Mouse (Mus musculus) midbrain, embryonic 11.5 days (tissue): Measurements from ENCODE around the gene Mrm1. TPM values are rescaled to one million over a fixed set of nuclear protein-coding genes. Genes with fewer than 3 reads are reported as not detected.
A peak's percentile ranks its signal among the peaks of the same experiment; 100 is the strongest.

ENCODE experiments used
- ATAC-seq: fragments of 200-750 bp; cut with Nextera tagmentation; 2 replicates; pipeline ENCODE4 v1.8.0; 2017; ENCODE audit warnings: moderate TSS enrichment, moderate library complexity; ENCODE audit not compliant: low FRiP score
- DNase-seq: peaks from one replicate; pipeline ENCODE4 v3.0.0; 2015; ENCODE audit warnings: low spot score; ENCODE audit errors: missing footprints
- H3K27ac ChIP-seq: fragments of 300-500 bp; sonication (generic); 2 replicates; pipeline ENCODE4 v1.5.1; 2014; ENCODE audit warnings: low read depth, low read length
- H3K27me3 ChIP-seq: fragments of 300-500 bp; sonication (generic); 2 replicates; pipeline ENCODE4 v1.6.1; 2014; ENCODE audit warnings: mild to moderate bottlenecking, low read length, moderate library complexity, mixed read lengths; ENCODE audit not compliant: control insufficient read depth, insufficient read depth
- H3K36me3 ChIP-seq: fragments of 300-500 bp; sonication (generic); 2 replicates; pipeline ENCODE4 v1.6.1; 2014; ENCODE audit warnings: mild to moderate bottlenecking, low read length, moderate library complexity, mixed read lengths; ENCODE audit not compliant: control insufficient read depth, insufficient read depth
- H3K4me1 ChIP-seq: fragments of 300-500 bp; sonication (generic); 2 replicates; pipeline ENCODE4 v1.6.1; 2014; ENCODE audit warnings: low read length; ENCODE audit not compliant: control insufficient read depth, insufficient read depth
- H3K4me2 ChIP-seq: fragments of 300-500 bp; sonication (generic); 2 replicates; pipeline ENCODE4 v1.6.1; 2014; ENCODE audit warnings: mild to moderate bottlenecking, moderate library complexity
- H3K4me3 ChIP-seq: fragments of 300-500 bp; sonication (generic); 2 replicates; pipeline ENCODE4 v1.5.1; 2014; ENCODE audit warnings: low read depth, low read length
- H3K9ac ChIP-seq: fragments of 300-500 bp; sonication (generic); 2 replicates; pipeline ENCODE4 v1.6.1; 2014; ENCODE audit warnings: low read length
- H3K9me3 ChIP-seq: fragments of 300-500 bp; sonication (generic); 2 replicates; pipeline ENCODE4 v1.6.1; 2016; ENCODE audit warnings: low read length; ENCODE audit not compliant: control insufficient read depth
- WGBS: fragments of 180-500 bp; shearing (Covaris S2); extraction: QIAGEN DNeasy Blood & Tissue Kit; methylation state at CpG from one replicate; pipeline ENCODE4 v1.1.7; 2014; 5-methylcytosine and 5-hydroxymethylcytosine counted together
- polyA plus RNA-seq: library from polyadenylated mRNA; unstranded; fragments of >200 nt; fragmentation: Nextera tagmentation; extraction: Ambion mirVana; gene quantifications from 2 replicates; pipeline ENCODE4 v1.2.1, GENCODE M21; 2014

The Mrm1 gene
- polyA plus RNA-seq, 1 experiment from 2014 or later, result 11.4 TPM

GRCm38 (mm10) chr11:84793545-84793944 is 25.8 kb downstream of the Mrm1 start:
- no peak for ATAC-seq
- Histone ChIP-seq H3K9ac (no peak overlapping the region), H3K4me1 (peaks cover 7% of the 10 kb centered on the region; the same call in 1 of the 2 replicates), H3K4me2 (no peak overlapping the region), H3K36me3 (no peaks in the 10 kb centered on the region), H3K27ac (no peak overlapping the region), H3K27me3 (no peaks in the 10 kb centered on the region; the same call in 1 of the 2 replicates), H3K9me3 (no peaks in the 10 kb centered on the region), H3K4me3 (no peak overlapping the region)
- no peak for DNase-seq

- no peak for ATAC-seq
- no peaks in the 10 kb centered on the region for H3K36me3 ChIP-seq
- no peak overlapping the region for H3K9ac ChIP-seq
- peaks cover 3% of the 10 kb centered on the region; the same call in 1 of the 2 replicates for H3K4me1 ChIP-seq
- H3K9me3 ChIP-seq, result no peaks in the 10 kb centered on the region
- WGBS, result 66% methylated on average over 6 of the region's 6 CpGs
- no peak for DNase-seq
- no peak overlapping the region for H3K4me2 ChIP-seq
- no peak overlapping the region for H3K4me3 ChIP-seq
- no peak overlapping the region for H3K27ac ChIP-seq
- no peaks in the 10 kb centered on the region; the same call in 1 of the 2 replicates for H3K27me3 ChIP-seq
Measured at GRCm38 (mm10) chr11:84790383-84790782, 28.9 kb downstream of the Mrm1 start.

GRCm38 (mm10) chr11:84780143-84780870 is 39.0 kb downstream of the Mrm1 start:
- Histone ChIP-seq H3K27ac (no peak overlapping the region), H3K9ac (no peak overlapping the region), H3K4me3 (no peak overlapping the region), H3K4me2 (peak overlapping the region; percentile 16; the same call in 1 of the 2 replicates), H3K9me3 (no peaks in the 10 kb centered on the region), H3K4me1 (peaks cover 10% of the 10 kb centered on the region), H3K36me3 (no peaks in the 10 kb centered on the region), H3K27me3 (peaks cover 6% of the 10 kb centered on the region; the same call in 1 of the 2 replicates)
- ATAC-seq (no peak), DNase-seq (no peak)
- WGBS, result 2% methylated on average over 19 of the region's 19 CpGs

GRCm38 (mm10) chr11:84775560-84775959 is 43.8 kb downstream of the Mrm1 start:
- ATAC-seq, result peak; percentile 54; the same call in 1 of the 2 replicates
- H3K4me3 ChIP-seq, result no peak overlapping the region
- H3K9ac ChIP-seq, result no peak overlapping the region
- peaks cover 22% of the 10 kb centered on the region for H3K4me1 ChIP-seq
- no peaks in the 10 kb centered on the region for H3K36me3 ChIP-seq
- no peak for DNase-seq
- no peak overlapping the region; the same call in 1 of the 2 replicates for H3K27ac ChIP-seq
- no peak overlapping the region for H3K4me2 ChIP-seq
- WGBS, result 1% methylated on average over 4 of the region's 4 CpGs
- H3K9me3 ChIP-seq, result no peaks in the 10 kb centered on the region
- H3K27me3 ChIP-seq, result peaks cover 4% of the 10 kb centered on the region; the same call in 1 of the 2 replicates

- H3K27ac ChIP-seq, result peak overlapping the region; percentile 27; the same call in 1 of the 2 replicates
- H3K4me3 ChIP-seq, result no peak overlapping the region
- H3K36me3 ChIP-seq, result no peaks in the 10 kb centered on the region
- ATAC-seq (no peak), DNase-seq (no peak)
- H3K9me3 ChIP-seq, result no peaks in the 10 kb centered on the region
- no peak overlapping the region for H3K4me2 ChIP-seq
- peaks cover 17% of the 10 kb centered on the region for H3K4me1 ChIP-seq
- peaks cover 2% of the 10 kb centered on the region; the same call in 1 of the 2 replicates for H3K27me3 ChIP-seq
- 62% methylated on average over 13 of the region's 13 CpGs for WGBS
- H3K9ac ChIP-seq, result no peak overlapping the region
Measured at GRCm38 (mm10) chr11:84774870-84775514, 44.3 kb downstream of the Mrm1 start.

GRCm38 (mm10) chr11:84767898-84768297 is 51.4 kb downstream of the Mrm1 start:
- no peak for DNase-seq
- WGBS, result 72% methylated on average over 6 of the region's 6 CpGs
- Histone ChIP-seq H3K4me1 (peaks cover 18% of the 10 kb centered on the region), H3K27ac (no peak overlapping the region), H3K9ac (no peak overlapping the region), H3K9me3 (no peaks in the 10 kb centered on the region), H3K36me3 (no peaks in the 10 kb centered on the region), H3K27me3 (peaks cover 10% of the 10 kb centered on the region; the same call in 1 of the 2 replicates), H3K4me2 (no peak overlapping the region), H3K4me3 (no peak overlapping the region)
- no peak for ATAC-seq

- Histone ChIP-seq H3K4me3 (no peak overlapping the region), H3K4me1 (peaks cover 27% of the 10 kb centered on the region), H3K27ac (no peak overlapping the region), H3K9me3 (no peaks in the 10 kb centered on the region), H3K4me2 (no peak overlapping the region), H3K27me3 (peaks cover 10% of the 10 kb centered on the region; the same call in 1 of the 2 replicates), H3K36me3 (no peaks in the 10 kb centered on the region), H3K9ac (no peak overlapping the region)
- WGBS, result 36% methylated on average over 5 of the region's 5 CpGs
- DNase-seq (no peak), ATAC-seq (no peak)
Measured at GRCm38 (mm10) chr11:84765125-84765524, 54.2 kb downstream of the Mrm1 start.

GRCm38 (mm10) chr11:84764527-84764961 is 54.8 kb downstream of the Mrm1 start:
- H3K27me3 ChIP-seq, result peaks cover 10% of the 10 kb centered on the region; the same call in 1 of the 2 replicates
- H3K9ac ChIP-seq, result no peak overlapping the region
- H3K9me3 ChIP-seq, result no peaks in the 10 kb centered on the region
- no peak overlapping the region for H3K27ac ChIP-seq
- no peak for ATAC-seq
- 0 out of 2 replicates have a peak overlapping the region, but pooled peaks have one; percentile 1 for H3K4me3 ChIP-seq
- DNase-seq, result no peak
- H3K4me1 ChIP-seq, result peaks cover 31% of the 10 kb centered on the region
- H3K4me2 ChIP-seq, result peak overlapping the region; percentile 12; the same call in 1 of the 2 replicates
- H3K36me3 ChIP-seq, result no peaks in the 10 kb centered on the region
- WGBS, result 5% methylated on average over 21 of the region's 21 CpGs

GRCm38 (mm10) chr11:84764116-84764515 is 55.2 kb downstream of the Mrm1 start:
- H3K27ac ChIP-seq, result no peak overlapping the region
- H3K9ac ChIP-seq, result no peak overlapping the region
- H3K4me2 ChIP-seq, result peak overlapping the region; percentile 12; the same call in 1 of the 2 replicates
- ATAC-seq (no peak), DNase-seq (no peak)
- H3K27me3 ChIP-seq, result peaks cover 10% of the 10 kb centered on the region; the same call in 1 of the 2 replicates
- no peak overlapping the region for H3K4me3 ChIP-seq
- 20% methylated on average over 7 of the region's 8 CpGs for WGBS
- H3K36me3 ChIP-seq, result no peaks in the 10 kb centered on the region
- H3K4me1 ChIP-seq, result peaks cover 31% of the 10 kb centered on the region
- no peaks in the 10 kb centered on the region for H3K9me3 ChIP-seq
